Mouse (Mus musculus) B cell, adult 67 days (primary cell): Measurements from ENCODE around the gene Habp2. TPM values are rescaled to one million over a fixed set of nuclear protein-coding genes. Genes with fewer than 3 reads are reported as not detected.

Source experiments
- total RNA-seq, 2 experiments: library from RNA; stranded (reverse); gene quantifications; 4 replicates each; pipeline ENCODE4 v1.2.4; 2023

Gene Habp2
- total RNA-seq, result not detected

GRCm38 (mm10) chr19:56286866-56287265, at the start of gene Habp2:
TSS of gene Habp2 (plus strand) at chr19:56287137.

Other genes with a start within 250 kb of the Habp2 start
- gene Nrap, start 102.9 kb downstream of the Habp2 start, total RNA-seq, result not detected
- 10 to 100 TPM; 33.7 to 36.3 TPM for gene Casp7, start 110.0 kb downstream of the Habp2 start, total RNA-seq
- 1 to 10 TPM; 1.7 to 1.8 TPM for gene Plekhs1, start 174.5 kb downstream of the Habp2 start, total RNA-seq